Mouse (Mus musculus) kidney, embryonic 15.5 days (tissue): ENCODE results near the gene Trpm6. TPM values are rescaled to one million over a fixed set of nuclear protein-coding genes. Genes with fewer than 3 reads are reported as not detected.

ENCODE experiments used
- ATAC-seq: fragments of 200-750 bp; cut with Nextera tagmentation; replicated peaks from 2 replicates; pipeline ENCODE4 v1.8.0; 2017; ENCODE audit warnings: moderate TSS enrichment; ENCODE audit not compliant: low FRiP score
- H3K27ac ChIP-seq: fragments of 300-500 bp; sonication (generic); 2 replicates; pipeline ENCODE4 v1.5.1; 2015; ENCODE audit warnings: mild to moderate bottlenecking, inconsistent platforms
- H3K27me3 ChIP-seq: fragments of 300-500 bp; sonication (generic); 2 replicates; pipeline ENCODE4 v1.6.1; 2015; ENCODE audit warnings: inconsistent platforms
- H3K36me3 ChIP-seq: fragments of 300-500 bp; sonication (generic); 2 replicates; pipeline ENCODE4 v1.6.1; 2015; ENCODE audit warnings: inconsistent platforms
- H3K4me1 ChIP-seq: fragments of 300-500 bp; sonication (generic); 2 replicates; pipeline ENCODE4 v1.6.1; 2015; ENCODE audit warnings: inconsistent platforms
- H3K4me2 ChIP-seq: fragments of 300-500 bp; sonication (generic); 2 replicates; pipeline ENCODE4 v1.6.1; 2015; ENCODE audit warnings: moderate library complexity, mild to moderate bottlenecking, inconsistent platforms
- H3K4me3 ChIP-seq: fragments of 300-500 bp; sonication (generic); replicated peaks from 2 replicates; pipeline ENCODE4 v1.5.1; 2015; ENCODE audit warnings: mild to moderate bottlenecking, inconsistent platforms
- H3K9ac ChIP-seq: fragments of 300-500 bp; sonication (generic); 2 replicates; pipeline ENCODE4 v1.6.1; 2015; ENCODE audit warnings: mild to moderate bottlenecking, inconsistent platforms
- H3K9me3 ChIP-seq: fragments of 300-500 bp; sonication (generic); replicated peaks from 2 replicates; pipeline ENCODE4 v1.6.1; 2016; ENCODE audit warnings: inconsistent platforms
- WGBS: fragments of 180-500 bp; shearing (Covaris S2); methylation state at CpG from one replicate; pipeline ENCODE4 v1.1.7; 2015; ENCODE audit warnings: mixed read lengths; 5-methylcytosine and 5-hydroxymethylcytosine counted together
- polyA plus RNA-seq: library from polyadenylated mRNA; unstranded; fragments of >200 nt; fragmentation: Nextera tagmentation; extraction: Ambion mirVana; gene quantifications from 2 replicates; pipeline ENCODE4 v1.2.1, GENCODE M21; 2015

Gene Trpm6
- polyA plus RNA-seq, 1 experiment from 2014 or later, result 0.82 TPM

- peak; percentile 87 for ATAC-seq
- peak overlapping the region; percentile 73 for H3K27ac ChIP-seq
- 0 out of 2 replicates have a peak overlapping the region, but pooled peaks have one; percentile 19 for H3K4me3 ChIP-seq
- 15% methylated on average over 15 of the region's 15 CpGs for WGBS
- peak overlapping the region; percentile 51 for H3K4me2 ChIP-seq
- H3K4me1 ChIP-seq, result peaks cover 16% of the 10 kb centered on the region
- H3K9me3 ChIP-seq, result no peaks in the 10 kb centered on the region
- no peaks in the 10 kb centered on the region for H3K36me3 ChIP-seq
- H3K27me3 ChIP-seq, result no peaks in the 10 kb centered on the region
- H3K9ac ChIP-seq, result no peak overlapping the region
These were observed 152.4 kb downstream of the Trpm6 start for GRCm38 (mm10) chr19:18902041-18902693.

- Histone ChIP-seq H3K4me2 (peak overlapping the region; percentile 51), H3K9me3 (no peaks in the 10 kb centered on the region), H3K27me3 (no peaks in the 10 kb centered on the region), H3K4me3 (0 out of 2 replicates have a peak overlapping the region, but pooled peaks have one; percentile 19), H3K9ac (no peak overlapping the region), H3K4me1 (peaks cover 16% of the 10 kb centered on the region), H3K27ac (peak overlapping the region; percentile 9), H3K36me3 (no peaks in the 10 kb centered on the region)
- peak; percentile 43 for ATAC-seq
- 20% methylated on average over 6 of the region's 6 CpGs for WGBS
These were observed 152.9 kb downstream of the Trpm6 start for GRCm38 (mm10) chr19:18902694-18903067.

- 42% methylated on average over 3 of the region's 3 CpGs for WGBS
- no peak for ATAC-seq
- no peaks in the 10 kb centered on the region for H3K27me3 ChIP-seq
These were observed 155.7 kb downstream of the Trpm6 start for GRCm38 (mm10) chr19:18905511-18905910.

GRCm38 (mm10) chr19:18909641-18910040 lies 159.9 kb downstream of the Trpm6 start:
- Histone ChIP-seq H3K4me1 (0 out of 2 replicates have a peak, but pooled peaks cover 4% of the 10 kb centered on the region), H3K27ac (no peak overlapping the region), H3K36me3 (no peaks in the 10 kb centered on the region), H3K9me3 (no peaks in the 10 kb centered on the region), H3K4me2 (no peak overlapping the region), H3K9ac (no peak overlapping the region), H3K27me3 (no peaks in the 10 kb centered on the region), H3K4me3 (no peak overlapping the region)
- no peak for ATAC-seq
- WGBS, result 71% methylated on average over 3 of the region's 3 CpGs

More at GRCm38 (mm10) chr19:18905511-18905910, 155.7 kb downstream of the Trpm6 start:
- no peaks in the 10 kb centered on the region for H3K36me3 ChIP-seq
- no peak overlapping the region for H3K4me2 ChIP-seq
- H3K9ac ChIP-seq, result no peak overlapping the region
- peaks cover 16% of the 10 kb centered on the region for H3K4me1 ChIP-seq
- H3K27ac ChIP-seq, result no peak overlapping the region
- H3K9me3 ChIP-seq, result no peaks in the 10 kb centered on the region
- no peak overlapping the region for H3K4me3 ChIP-seq

GRCm38 (mm10) chr19:18911755-18912340 lies 162.1 kb downstream of the Trpm6 start:
- Histone ChIP-seq H3K4me3 (no peak overlapping the region), H3K27ac (no peak overlapping the region), H3K9ac (no peak overlapping the region), H3K9me3 (no peaks in the 10 kb centered on the region), H3K4me1 (no peaks in the 10 kb centered on the region), H3K4me2 (no peak overlapping the region), H3K27me3 (no peaks in the 10 kb centered on the region), H3K36me3 (no peaks in the 10 kb centered on the region)
- no peak for ATAC-seq

- no peak overlapping the region for H3K4me3 ChIP-seq
- no peak for ATAC-seq
- H3K36me3 ChIP-seq, result no peaks in the 10 kb centered on the region
- H3K27ac ChIP-seq, result no peak overlapping the region
- H3K4me1 ChIP-seq, result no peaks in the 10 kb centered on the region
- no peak overlapping the region for H3K4me2 ChIP-seq
- no peaks in the 10 kb centered on the region for H3K27me3 ChIP-seq
- WGBS, result 71% methylated on average over 6 of the region's 6 CpGs
- H3K9me3 ChIP-seq, result no peaks in the 10 kb centered on the region
- H3K9ac ChIP-seq, result no peak overlapping the region
These were observed 191.6 kb downstream of the Trpm6 start for GRCm38 (mm10) chr19:18941391-18941790.

Other genes starting within 250 kb of the Trpm6 start
- 114 TPM in 2 replicates for gene Ostf1, start 118.2 kb upstream of the Trpm6 start, polyA plus RNA-seq
- 24.0 and 24.7 TPM in 2 replicates for gene Nmrk1, start 118.0 kb upstream of the Trpm6 start, polyA plus RNA-seq
- 32.8 and 35.2 TPM in 2 replicates for gene Carnmt1, start 79.2 kb upstream of the Trpm6 start, polyA plus RNA-seq
- 34.6 and 38.9 TPM in 2 replicates for gene D030056L22Rik, start 36.8 kb upstream of the Trpm6 start, polyA plus RNA-seq